Mouse (Mus musculus) effector memory CD4-positive, alpha-beta T cell, adult 7 months (primary cell): Measurements from ENCODE around the gene Hapln2. TPM values are rescaled to one million over a fixed set of nuclear protein-coding genes. Genes with fewer than 3 reads are reported as not detected.

Experiments used
- polyA plus RNA-seq: library from polyadenylated mRNA; unstranded; fragments of 100-300 nt; shearing (Covaris generic); gene quantifications from one replicate; pipeline ENCODE4 v1.2.1, GENCODE M21; 2017

Gene Hapln2
- not detected for polyA plus RNA-seq

GRCm38 (mm10) chr3:88027434-88028186, at the start of gene Hapln2:
Gene Hapln2 (minus strand): TSS chr3:88027583.

GRCm38 (mm10) chr3:88057902-88058696, 30.7 kb upstream of the Hapln2 start, which contains the start of gene Naxe:
Gene Naxe (minus strand): TSS chr3:88058495.

GRCm38 (mm10) chr3:88042661-88043421, 15.5 kb upstream of the Hapln2 start, which contains the start of gene Gpatch4:
Gene Gpatch4 (plus strand): TSS chr3:88043108.

GRCm38 (mm10) chr3:88000181-88000580, 27.2 kb downstream of the Hapln2 start, which contains the start of gene Bcan:
Gene Bcan (minus strand): TSS chr3:88000230.

Other genes with a start within 250 kb of the Hapln2 start
- not detected for gene Ntrk1, start 232.4 kb downstream of the Hapln2 start, polyA plus RNA-seq
- 0.37 TPM for gene Insrr, start 230.6 kb downstream of the Hapln2 start, polyA plus RNA-seq
- gene Pear1, start 203.3 kb downstream of the Hapln2 start, polyA plus RNA-seq, result 32.0 TPM
- 505 TPM for gene Sh2d2a, start 180.8 kb downstream of the Hapln2 start, polyA plus RNA-seq
- gene Prcc, start 142.0 kb downstream of the Hapln2 start, polyA plus RNA-seq, result 11.7 TPM
- 142 TPM for gene Hdgf, start 121.3 kb downstream of the Hapln2 start, polyA plus RNA-seq
- 136 TPM for gene Mrpl24, start 108.1 kb downstream of the Hapln2 start, polyA plus RNA-seq
- gene Isg20l2, start 97.3 kb downstream of the Hapln2 start, polyA plus RNA-seq, result 31.6 TPM
- gene Rrnad1, start 96.9 kb downstream of the Hapln2 start, polyA plus RNA-seq, result 17.3 TPM
- gene Crabp2, start 78.9 kb downstream of the Hapln2 start, polyA plus RNA-seq, result not detected
- 0.37 TPM for gene Nes, start 56.5 kb downstream of the Hapln2 start, polyA plus RNA-seq
- not detected for gene Bcan, start 27.4 kb downstream of the Hapln2 start, polyA plus RNA-seq
- 12.0 TPM for gene Gpatch4, start 15.5 kb upstream of the Hapln2 start, polyA plus RNA-seq
- 47.5 TPM for gene Naxe, start 30.9 kb upstream of the Hapln2 start, polyA plus RNA-seq
- gene Ttc24, start 50.7 kb upstream of the Hapln2 start, polyA plus RNA-seq, result not detected
- 0.30 TPM for gene Iqgap3, start 54.4 kb upstream of the Hapln2 start, polyA plus RNA-seq
- 168 TPM for gene Mef2d, start 114.8 kb upstream of the Hapln2 start, polyA plus RNA-seq
- gene Rhbg, start 227.1 kb upstream of the Hapln2 start, polyA plus RNA-seq, result not detected